Mouse (Mus musculus) activated CD4-positive, CD25-positive, alpha-beta regulatory T cell, adult 4 months (primary cell): ENCODE measurements around the gene Tas1r1. TPM values are rescaled to one million over a fixed set of nuclear protein-coding genes. Genes with fewer than 3 reads are reported as not detected.

Source experiments
- ATAC-seq: one replicate; pipeline ENCODE4 v1.8.0; 2017
- polyA plus RNA-seq, 2 experiments: library from polyadenylated mRNA; unstranded; fragments of 100-300 nt; shearing (Covaris generic); gene quantifications; one replicate each; pipeline ENCODE4 v1.2.1; 2017

The Tas1r1 gene
- polyA plus RNA-seq = not detected

GRCm38 (mm10) chr4:152038225-152038984 lies at the start of gene Tas1r1:
Gene Tas1r1 (minus strand): TSS chr4:152038568.
- ATAC-seq = no peak

DNA sequence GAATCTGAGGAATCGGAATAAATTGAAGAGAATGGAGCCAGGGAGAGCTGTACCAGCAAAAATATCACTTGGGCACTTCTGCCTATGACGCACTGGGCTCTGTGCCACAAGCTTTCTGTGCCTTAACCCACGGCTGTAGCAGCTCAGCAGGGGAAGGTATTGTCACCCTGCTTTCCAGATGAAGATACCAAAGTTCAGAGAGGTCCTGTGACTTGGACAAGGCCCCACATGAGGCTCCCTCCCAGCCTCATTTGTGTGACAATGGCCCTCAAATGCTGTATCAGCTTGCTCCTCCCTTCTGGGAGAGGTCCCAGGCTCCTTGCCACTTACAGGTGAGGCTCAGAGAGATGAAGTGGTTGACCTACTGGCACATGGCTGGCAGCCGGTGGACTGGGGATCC lies 49.8 kb upstream of the Tas1r1 start:
- ATAC-seq = no peak

- no peak for ATAC-seq
Measured at GRCm38 (mm10) chr4:152087211-152088081, 49.1 kb upstream of the Tas1r1 start.

- ATAC-seq = peak; percentile 83
Measured at GRCm38 (mm10) chr4:152086505-152087210, 48.3 kb upstream of the Tas1r1 start.

- ATAC-seq = no peak
Measured at GRCm38 (mm10) chr4:152084616-152085015, 46.2 kb upstream of the Tas1r1 start.

- no peak for ATAC-seq
Measured at GRCm38 (mm10) chr4:152083611-152084220, 45.3 kb upstream of the Tas1r1 start.

- ATAC-seq = no peak
Measured at GRCm38 (mm10) chr4:152079931-152080330, 41.6 kb upstream of the Tas1r1 start.

GRCm38 (mm10) chr4:152079261-152079660 lies 40.9 kb upstream of the Tas1r1 start:
- no peak for ATAC-seq

DNA sequence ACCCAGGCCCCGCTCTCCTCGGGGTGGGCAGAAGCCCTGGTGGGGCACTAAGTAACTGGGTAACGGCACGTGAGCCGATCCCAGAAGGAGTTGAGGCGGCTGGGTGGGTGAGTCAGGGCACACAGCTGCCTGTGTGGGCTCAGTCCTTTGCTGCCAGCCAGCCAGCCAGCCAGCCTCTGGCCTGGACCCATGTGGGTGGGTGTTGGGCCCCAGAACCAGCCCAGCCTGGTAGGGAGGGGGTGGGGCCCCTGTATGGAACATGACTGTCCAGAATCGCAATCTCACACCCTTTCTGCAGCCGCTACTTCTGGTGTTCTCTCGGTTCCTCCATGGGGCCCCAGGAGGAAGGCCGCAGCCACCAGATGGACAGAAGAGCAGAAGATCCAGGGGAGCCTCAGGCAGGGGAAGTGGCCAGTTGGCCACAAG lies 39.8 kb upstream of the Tas1r1 start:
- no peak for ATAC-seq

- no peak for ATAC-seq
Measured at GRCm38 (mm10) chr4:152077191-152077590, 38.8 kb upstream of the Tas1r1 start.

GRCm38 (mm10) chr4:152074548-152074947 lies 36.2 kb upstream of the Tas1r1 start:
- no peak for ATAC-seq

DNA sequence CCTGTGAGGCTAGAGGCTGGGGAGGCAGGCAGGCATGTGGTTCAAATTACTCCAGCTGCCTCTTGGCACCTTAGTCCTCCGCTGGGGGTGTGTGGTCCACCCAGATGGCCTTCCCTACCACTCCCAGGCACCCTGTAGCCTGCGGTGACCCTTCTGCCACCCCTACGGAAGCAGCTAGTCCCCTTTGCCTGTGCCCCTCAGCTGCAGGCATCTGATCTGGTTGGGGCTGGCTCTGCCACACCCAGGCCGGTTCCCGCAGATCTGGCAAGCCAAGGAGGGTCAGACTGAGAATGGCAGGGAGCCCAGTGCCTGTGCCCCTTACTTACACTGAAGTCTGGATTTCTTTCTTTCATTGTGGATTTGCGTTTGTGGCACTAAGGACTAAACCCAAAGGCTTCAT lies 35.3 kb upstream of the Tas1r1 start:
- ATAC-seq = no peak

- no peak for ATAC-seq
Measured at GRCm38 (mm10) chr4:152072655-152073054, 34.3 kb upstream of the Tas1r1 start.

DNA sequence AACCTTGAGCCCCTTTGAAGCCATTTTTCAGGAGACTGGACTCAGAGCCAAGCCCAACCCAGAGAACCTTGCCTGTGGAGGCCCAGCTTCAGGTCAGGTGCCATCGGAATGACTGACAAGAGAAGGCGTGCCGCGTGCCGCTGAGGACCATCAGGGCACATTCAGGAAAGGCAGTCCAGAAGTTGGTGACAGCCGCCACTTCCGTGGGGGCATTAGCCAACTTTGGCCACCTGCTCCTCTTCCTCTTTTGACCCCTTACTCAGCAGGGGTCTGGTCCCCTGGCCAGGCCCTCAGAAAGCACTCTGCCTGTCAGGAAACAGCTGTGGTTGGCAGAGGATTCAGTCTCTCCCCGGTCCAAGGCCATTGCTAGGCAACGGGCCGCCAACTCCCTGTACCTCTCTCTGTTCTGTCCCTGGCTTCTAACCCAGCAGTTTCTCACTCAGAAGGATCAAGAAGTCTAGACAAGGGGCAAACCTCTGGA lies 33.8 kb upstream of the Tas1r1 start, which contains the start of gene Plekhg5:
TSS of gene Plekhg5 (plus strand) at position 378 of the 481 bp plus-strand sequence.
- no peak for ATAC-seq

- no peak for ATAC-seq
Measured at GRCm38 (mm10) chr4:152070494-152071396, 32.4 kb upstream of the Tas1r1 start.

DNA sequence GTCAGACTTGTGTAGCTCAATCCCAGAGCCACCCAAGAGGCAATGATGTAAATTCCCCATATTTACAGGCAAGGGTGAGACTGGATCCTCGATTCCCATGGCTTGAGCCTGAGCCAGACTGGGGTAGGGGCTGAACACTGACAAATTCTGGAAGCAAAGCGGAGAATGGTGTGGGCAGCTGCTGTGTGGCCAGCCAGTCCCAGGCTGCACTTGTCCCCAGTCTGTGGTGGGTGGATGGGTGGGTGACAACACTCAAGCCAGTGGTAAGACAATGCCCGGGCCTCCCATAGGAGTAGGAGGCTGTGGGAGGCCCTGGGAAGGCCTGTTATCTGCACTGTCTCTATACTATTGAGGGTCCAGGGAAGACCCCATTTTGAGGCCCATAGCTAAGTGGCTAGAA lies 30.9 kb upstream of the Tas1r1 start:
- no peak for ATAC-seq

DNA sequence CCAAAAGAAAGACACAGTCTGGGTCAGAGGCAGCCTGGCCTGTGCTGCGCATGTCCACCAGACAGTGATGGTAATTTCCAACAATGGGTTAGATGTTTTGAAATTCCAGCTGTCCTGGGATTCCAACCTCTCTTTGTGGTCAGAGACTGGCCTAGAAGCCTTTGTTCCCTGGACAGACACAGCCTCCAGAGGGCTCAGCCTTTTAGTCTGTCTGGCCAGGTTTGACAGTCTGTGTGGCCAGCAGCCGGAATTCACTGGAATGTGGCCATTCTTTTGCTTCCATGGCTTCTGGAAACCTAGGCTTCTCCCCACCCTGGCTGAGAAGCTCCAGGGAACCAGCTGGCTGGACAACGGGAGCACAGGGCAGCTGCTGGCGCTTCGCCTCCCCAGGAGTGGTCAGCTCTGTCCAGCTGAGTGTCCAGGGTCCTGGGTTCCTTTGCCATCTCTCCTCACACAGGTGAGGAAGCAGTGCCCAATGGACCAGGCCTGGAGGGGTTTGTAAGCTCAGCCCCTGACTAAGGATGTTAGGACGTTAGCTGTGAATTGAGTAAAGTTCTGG lies 29.9 kb upstream of the Tas1r1 start:
- no peak for ATAC-seq

DNA sequence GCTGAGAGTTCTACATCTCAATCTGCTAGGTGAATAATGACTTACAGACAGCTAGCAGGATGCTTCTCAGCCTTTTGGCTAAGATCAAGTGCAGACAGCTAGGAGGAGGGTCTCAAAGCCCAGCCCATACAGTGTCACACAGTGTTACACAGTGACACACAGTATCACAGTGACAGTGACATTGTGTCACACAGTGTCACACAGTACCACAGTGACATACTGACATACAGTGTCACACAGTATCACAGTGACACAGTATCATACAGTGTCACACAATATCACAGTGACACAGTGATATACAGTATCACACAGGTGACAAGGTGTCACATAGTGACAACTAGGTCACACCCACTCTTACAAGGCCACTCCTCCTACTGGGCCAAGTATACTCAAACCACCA lies 28.9 kb upstream of the Tas1r1 start:
- no peak for ATAC-seq

DNA sequence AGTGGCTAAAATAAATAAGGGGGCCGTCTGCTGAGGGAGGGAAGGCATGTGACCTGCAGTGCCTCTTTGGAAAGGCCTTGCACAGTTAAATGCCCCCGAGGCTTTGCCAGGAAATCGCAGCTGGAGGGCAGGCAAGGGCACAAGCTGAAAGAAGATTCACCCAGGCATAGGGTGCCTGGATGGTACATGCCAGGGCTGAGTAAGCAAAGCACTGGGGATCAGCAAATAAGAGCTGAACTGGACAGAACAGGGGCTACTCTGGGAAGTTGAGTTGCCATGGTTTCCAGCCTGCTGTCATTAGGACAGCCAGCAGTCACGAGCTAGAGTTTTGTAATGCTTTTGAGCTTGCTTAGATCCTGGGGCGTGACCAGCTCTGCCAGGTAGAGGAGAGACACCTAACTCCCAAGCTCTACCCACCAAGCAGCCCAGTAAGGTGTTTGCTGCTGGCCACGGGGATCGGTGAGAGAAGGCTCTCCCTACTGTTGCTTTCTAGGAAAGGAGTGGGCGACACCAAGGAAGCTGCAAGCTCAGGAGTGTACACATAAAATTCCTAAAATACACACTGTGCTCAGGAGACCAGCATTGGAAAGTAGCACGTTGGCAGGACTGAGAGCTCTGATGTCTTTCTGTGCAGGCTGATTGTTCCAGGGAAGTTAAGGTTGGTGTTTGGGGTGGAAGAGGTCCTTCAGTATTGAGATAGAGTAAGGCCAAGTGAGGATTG lies 24.2 kb upstream of the Tas1r1 start:
- no peak for ATAC-seq

- ATAC-seq = no peak
Measured at GRCm38 (mm10) chr4:152044609-152045008, 6.2 kb upstream of the Tas1r1 start.
